Mouse (Mus musculus) heart, embryonic 11.5 days (tissue): ENCODE data around the gene Stim1. TPM values are rescaled to one million over a fixed set of nuclear protein-coding genes. Genes with fewer than 3 reads are reported as not detected.

Experiments
- ATAC-seq: fragments of 200-750 bp; cut with Nextera tagmentation; replicated peaks from 2 replicates; pipeline ENCODE4 v1.8.0; 2017; ENCODE audit warnings: moderate library complexity; ENCODE audit not compliant: insufficient number of reproducible peaks, low FRiP score, low TSS enrichment
- H3K27ac ChIP-seq: fragments of 300-500 bp; sonication (generic); 2 replicates; pipeline ENCODE4 v1.5.1; 2014; ENCODE audit warnings: mild to moderate bottlenecking, low read depth, low read length
- H3K27me3 ChIP-seq: fragments of 300-500 bp; sonication (generic); 2 replicates; pipeline ENCODE4 v1.6.1; 2014; ENCODE audit warnings: mild to moderate bottlenecking, low read length, mixed read lengths; ENCODE audit not compliant: control insufficient read depth, insufficient read depth
- H3K36me3 ChIP-seq: fragments of 300-500 bp; sonication (generic); 2 replicates; pipeline ENCODE4 v1.6.1; 2014; ENCODE audit warnings: mild to moderate bottlenecking, low read length, moderate library complexity, mixed read lengths; ENCODE audit not compliant: control insufficient read depth, insufficient read depth
- H3K4me1 ChIP-seq: fragments of 300-500 bp; sonication (generic); 2 replicates; pipeline ENCODE4 v1.6.1; 2014; ENCODE audit warnings: low read length; ENCODE audit not compliant: control insufficient read depth, insufficient read depth
- H3K4me2 ChIP-seq: fragments of 300-500 bp; sonication (generic); 2 replicates; pipeline ENCODE4 v1.6.1; 2014; ENCODE audit warnings: mild to moderate bottlenecking, moderate library complexity
- H3K4me3 ChIP-seq: fragments of 300-500 bp; sonication (generic); 2 replicates; pipeline ENCODE4 v1.5.1; 2014; ENCODE audit warnings: low read depth, low read length
- H3K9ac ChIP-seq: fragments of 300-500 bp; sonication (generic); 2 replicates; pipeline ENCODE4 v1.6.1; 2014; ENCODE audit warnings: mild to moderate bottlenecking, low read depth, low read length, moderate library complexity
- H3K9me3 ChIP-seq: fragments of 300-500 bp; sonication (generic); replicated peaks from 2 replicates; pipeline ENCODE4 v1.6.1; 2016; ENCODE audit warnings: low read length; ENCODE audit not compliant: control insufficient read depth
- WGBS: fragments of 180-500 bp; shearing (Covaris S2); extraction: QIAGEN DNeasy Blood & Tissue Kit; methylation state at CpG from one replicate; pipeline ENCODE4 v1.1.7; 2014; ENCODE audit not compliant: insufficient replicate concordance; 5-methylcytosine and 5-hydroxymethylcytosine counted together
- polyA plus RNA-seq: library from polyadenylated mRNA; unstranded; fragments of >200 nt; fragmentation: Nextera tagmentation; extraction: Ambion mirVana; gene quantifications from 2 replicates; pipeline ENCODE4 v1.2.1, GENCODE M21; 2014

Stim1 gene
- polyA plus RNA-seq, 1 experiment from 2014 or later, result 9.1 TPM

GRCm38 (mm10) chr7:102233059-102233458 lies 34.5 kb upstream of the Stim1 start:
- Histone ChIP-seq H3K4me3 (no peak overlapping the region), H3K36me3 (peaks cover 13% of the 10 kb centered on the region), H3K4me1 (no peaks in the 10 kb centered on the region), H3K9me3 (no peaks in the 10 kb centered on the region), H3K4me2 (no peak overlapping the region), H3K27me3 (no peaks in the 10 kb centered on the region), H3K9ac (no peak overlapping the region), H3K27ac (no peak overlapping the region)
- WGBS, result 79% methylated on average over 4 of the region's 4 CpGs
- ATAC-seq, result no peak

DNA sequence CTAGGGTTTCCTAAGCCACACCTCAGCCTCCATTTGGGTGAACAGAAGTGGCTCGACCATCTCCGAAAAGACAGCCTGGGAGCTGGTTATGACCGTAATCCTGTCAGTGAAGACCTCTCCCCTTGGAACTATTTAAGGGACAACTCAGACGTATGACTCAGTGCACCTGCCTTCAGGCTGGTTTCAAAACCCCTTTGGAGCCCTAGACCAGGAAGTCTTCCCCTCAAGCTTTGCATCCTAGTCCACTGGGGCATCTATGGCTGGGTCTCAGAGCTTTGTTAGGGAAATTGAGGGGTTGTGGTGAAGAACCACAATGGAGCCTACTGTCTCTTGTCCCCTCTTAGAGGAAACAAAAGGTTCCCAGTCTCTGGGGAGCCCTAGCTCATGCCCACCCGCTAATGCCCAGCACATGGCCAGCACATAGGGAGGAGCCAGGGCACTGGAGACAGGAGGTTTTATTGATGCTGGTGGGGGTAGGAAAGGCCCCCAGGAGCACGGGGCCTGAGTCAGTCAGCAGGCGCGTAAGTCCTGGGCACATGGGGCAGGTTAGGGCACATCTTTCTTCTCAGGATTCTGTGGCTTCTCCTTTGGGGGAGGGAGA lies 28.8 kb upstream of the Stim1 start:
- no peak overlapping the region for H3K4me3 ChIP-seq
- H3K27ac ChIP-seq, result no peak overlapping the region
- H3K9me3 ChIP-seq, result no peaks in the 10 kb centered on the region
- H3K4me2 ChIP-seq, result no peak overlapping the region
- no peak overlapping the region for H3K9ac ChIP-seq
- H3K4me1 ChIP-seq, result peaks cover 17% of the 10 kb centered on the region
- ATAC-seq, result no peak
- no peaks in the 10 kb centered on the region for H3K27me3 ChIP-seq
- H3K36me3 ChIP-seq, result peaks cover 31% of the 10 kb centered on the region
- 91% methylated on average over 8 of the region's 8 CpGs for WGBS

DNA sequence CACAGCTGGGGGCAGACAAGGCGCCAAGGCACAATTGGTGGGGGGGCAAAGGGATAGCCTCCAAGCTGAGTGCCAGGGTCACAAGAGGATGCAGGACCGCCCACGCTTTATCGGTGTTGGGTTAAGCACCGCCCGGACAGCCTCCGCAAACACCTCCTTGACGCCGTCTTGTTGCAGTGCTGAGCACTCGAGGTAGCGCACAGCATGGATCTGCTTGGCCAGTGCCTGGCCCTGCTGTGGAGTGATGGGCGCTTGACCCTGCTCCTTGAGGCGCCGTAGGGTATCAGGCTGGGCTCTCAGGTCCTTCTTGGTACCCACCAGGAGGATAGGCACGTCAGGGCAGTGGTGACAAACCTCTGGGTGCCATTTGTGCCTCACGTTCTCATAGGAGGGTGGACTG lies 28.0 kb upstream of the Stim1 start:
- Histone ChIP-seq H3K27me3 (no peaks in the 10 kb centered on the region), H3K4me1 (peaks cover 25% of the 10 kb centered on the region), H3K4me2 (no peak overlapping the region), H3K27ac (no peak overlapping the region), H3K9ac (no peak overlapping the region), H3K4me3 (no peak overlapping the region), H3K36me3 (peaks cover 31% of the 10 kb centered on the region), H3K9me3 (no peaks in the 10 kb centered on the region)
- no peak for ATAC-seq
- WGBS, result 82% methylated on average over 16 of the region's 16 CpGs

DNA sequence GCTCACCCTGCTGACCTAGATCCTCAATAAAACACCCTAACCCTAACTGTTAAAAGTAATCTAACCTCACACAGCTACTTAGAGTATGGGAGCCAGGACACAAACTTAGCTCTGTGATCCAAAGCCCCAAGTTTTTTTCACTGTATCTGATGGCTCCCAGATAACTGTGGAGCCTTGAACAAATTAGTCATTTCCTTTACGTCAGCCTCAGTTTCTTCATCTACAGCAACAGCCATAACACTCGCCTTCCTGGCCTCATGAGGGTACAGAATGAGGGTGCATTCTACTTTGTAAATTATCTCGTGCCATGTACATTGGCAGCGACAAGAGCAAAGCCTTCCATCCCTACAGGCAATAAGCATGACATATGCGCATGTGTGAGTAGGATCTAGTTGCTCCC lies 25.2 kb upstream of the Stim1 start:
- 77% methylated on average over 5 of the region's 5 CpGs for WGBS
- no peak overlapping the region for H3K4me3 ChIP-seq
- H3K4me2 ChIP-seq, result no peak overlapping the region
- H3K36me3 ChIP-seq, result peaks cover 20% of the 10 kb centered on the region
- H3K27ac ChIP-seq, result no peak overlapping the region
- no peaks in the 10 kb centered on the region for H3K9me3 ChIP-seq
- no peak for ATAC-seq
- H3K4me1 ChIP-seq, result peaks cover 53% of the 10 kb centered on the region
- no peaks in the 10 kb centered on the region for H3K27me3 ChIP-seq
- H3K9ac ChIP-seq, result no peak overlapping the region

DNA sequence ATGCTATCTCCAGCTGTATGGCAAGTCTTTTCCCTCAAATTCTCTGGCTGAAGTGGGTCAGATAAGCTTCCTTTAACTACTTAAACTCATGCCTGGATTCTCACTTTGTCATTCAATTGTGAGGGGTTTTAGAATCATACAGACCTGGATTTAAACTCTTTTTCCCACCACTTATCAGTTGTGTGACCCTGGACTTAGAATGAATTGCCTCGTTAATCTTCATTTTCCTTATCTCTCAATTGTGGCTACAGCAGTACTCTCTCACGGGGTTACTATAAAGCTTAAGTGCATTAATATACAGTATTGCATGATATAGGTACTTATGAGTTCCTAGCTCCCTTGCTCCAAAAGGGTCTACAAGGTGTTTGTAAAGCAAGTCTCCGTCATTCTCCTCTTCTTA lies 24.7 kb upstream of the Stim1 start:
- 46% methylated on average over 3 of the region's 3 CpGs for WGBS
- H3K9me3 ChIP-seq, result no peaks in the 10 kb centered on the region
- H3K36me3 ChIP-seq, result peaks cover 18% of the 10 kb centered on the region
- no peak overlapping the region for H3K4me2 ChIP-seq
- H3K9ac ChIP-seq, result no peak overlapping the region
- ATAC-seq, result no peak
- peaks cover 58% of the 10 kb centered on the region for H3K4me1 ChIP-seq
- H3K4me3 ChIP-seq, result no peak overlapping the region
- no peak overlapping the region for H3K27ac ChIP-seq
- no peaks in the 10 kb centered on the region for H3K27me3 ChIP-seq

- WGBS, result 57% methylated on average over 2 of the region's 2 CpGs
- peaks cover 68% of the 10 kb centered on the region for H3K4me1 ChIP-seq
Observed at GRCm38 (mm10) chr7:102243870-102244269, 23.7 kb upstream of the Stim1 start.

DNA sequence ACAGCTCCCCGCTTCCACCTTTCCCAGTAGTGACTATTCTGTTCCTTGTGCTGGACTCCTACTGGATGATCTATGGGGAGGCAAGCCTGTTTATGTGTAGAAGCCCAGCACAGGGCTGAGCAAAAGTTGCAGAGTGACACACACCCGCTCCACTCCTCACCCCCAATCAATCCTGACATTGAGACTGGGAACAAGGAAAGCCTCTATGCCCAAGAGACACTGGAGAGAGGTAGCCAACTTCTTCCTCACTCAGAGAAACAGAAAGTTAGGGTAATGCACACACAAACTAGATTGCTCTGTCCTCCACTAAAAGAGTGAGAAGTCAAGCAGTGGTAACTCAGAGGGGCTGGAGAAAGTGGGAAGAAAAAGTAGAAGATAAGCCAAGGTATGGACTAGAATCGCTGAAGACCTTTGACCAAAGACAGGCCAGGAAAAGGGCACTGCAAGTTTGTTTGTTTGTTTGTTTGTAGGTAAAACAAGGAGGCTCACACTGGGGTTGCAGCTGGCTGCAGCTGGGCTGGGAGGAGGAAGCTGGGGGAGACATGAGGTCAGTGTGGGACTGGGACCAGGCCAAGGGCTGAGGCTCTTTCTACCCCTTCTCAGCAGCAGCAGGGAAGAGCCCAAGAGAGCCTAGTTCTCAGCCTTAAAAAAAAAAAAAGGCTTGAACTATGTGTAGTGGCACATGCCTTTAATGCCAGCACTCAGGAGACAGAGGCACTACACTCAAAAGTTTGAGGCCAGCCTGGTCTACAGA lies 22.6 kb upstream of the Stim1 start:
- WGBS, result 73% methylated on average over 3 of the region's 3 CpGs
- peaks cover 7% of the 10 kb centered on the region for H3K36me3 ChIP-seq
- no peak overlapping the region for H3K4me2 ChIP-seq
- H3K27ac ChIP-seq, result no peak overlapping the region
- H3K9ac ChIP-seq, result no peak overlapping the region
- H3K4me1 ChIP-seq, result peaks cover 69% of the 10 kb centered on the region
- H3K27me3 ChIP-seq, result no peaks in the 10 kb centered on the region
- no peak for ATAC-seq
- no peaks in the 10 kb centered on the region for H3K9me3 ChIP-seq
- H3K4me3 ChIP-seq, result no peak overlapping the region

More at GRCm38 (mm10) chr7:102243870-102244269, 23.7 kb upstream of the Stim1 start:
- H3K4me2 ChIP-seq, result no peak overlapping the region
- no peaks in the 10 kb centered on the region for H3K9me3 ChIP-seq
- ATAC-seq, result no peak
- H3K36me3 ChIP-seq, result peaks cover 16% of the 10 kb centered on the region
- no peaks in the 10 kb centered on the region for H3K27me3 ChIP-seq
- H3K9ac ChIP-seq, result no peak overlapping the region
- no peak overlapping the region for H3K4me3 ChIP-seq
- H3K27ac ChIP-seq, result no peak overlapping the region

DNA sequence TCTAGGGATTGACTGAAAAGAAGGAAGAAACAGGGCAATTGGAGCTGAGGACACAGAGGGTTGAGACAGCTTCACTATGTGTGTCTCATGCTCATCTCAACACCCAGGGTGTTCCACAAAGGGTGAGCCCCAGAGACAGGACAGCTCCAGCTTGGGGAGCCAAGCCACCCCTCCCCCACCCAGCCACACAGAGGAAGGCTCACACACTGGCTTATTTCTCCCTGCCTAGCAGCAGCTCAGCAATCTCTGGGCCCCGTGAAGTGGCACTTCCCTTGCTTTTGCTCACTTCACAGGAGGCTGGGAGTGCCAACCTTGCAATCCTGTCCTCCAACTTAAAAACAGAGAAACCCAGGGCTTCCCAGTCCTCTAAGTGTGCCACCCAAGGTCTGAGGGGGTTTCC lies 21.8 kb upstream of the Stim1 start:
- peak overlapping the region; percentile 11 for H3K4me2 ChIP-seq
- H3K4me1 ChIP-seq, result peaks cover 69% of the 10 kb centered on the region
- WGBS, result 7% methylated on average over 1 of the region's 1 CpGs
- no peak overlapping the region for H3K4me3 ChIP-seq
- no peaks in the 10 kb centered on the region for H3K27me3 ChIP-seq
- no peak for ATAC-seq
- H3K36me3 ChIP-seq, result peaks cover 4% of the 10 kb centered on the region
- 0 out of 2 replicates have a peak overlapping the region, but pooled peaks have one; percentile 12 for H3K27ac ChIP-seq
- H3K9ac ChIP-seq, result peak overlapping the region; percentile 50
- no peaks in the 10 kb centered on the region for H3K9me3 ChIP-seq

GRCm38 (mm10) chr7:102246265-102246664 lies 21.3 kb upstream of the Stim1 start:
- Histone ChIP-seq H3K4me1 (peaks cover 71% of the 10 kb centered on the region), H3K4me3 (no peak overlapping the region), H3K9me3 (no peaks in the 10 kb centered on the region), H3K36me3 (peaks cover 1% of the 10 kb centered on the region), H3K27ac (no peak overlapping the region), H3K9ac (0 out of 2 replicates have a peak overlapping the region, but pooled peaks have one; percentile 50), H3K4me2 (peak overlapping the region; percentile 11), H3K27me3 (no peaks in the 10 kb centered on the region)
- ATAC-seq, result no peak
- 49% methylated on average over 6 of the region's 6 CpGs for WGBS
